Mouse (Mus musculus) forebrain, embryonic 11.5 days (tissue): ENCODE measurements around the gene Stxbp5. TPM values are rescaled to one million over a fixed set of nuclear protein-coding genes. Genes with fewer than 3 reads are reported as not detected.

Source experiments
- ATAC-seq: fragments of 200-750 bp; cut with Nextera tagmentation; replicated peaks from 2 replicates; pipeline ENCODE4 v1.8.0; 2017; ENCODE audit warnings: moderate TSS enrichment; ENCODE audit not compliant: low FRiP score
- DNase-seq: peaks from one replicate; pipeline ENCODE4 v3.0.0-alpha.2; 2017; ENCODE audit warnings: low spot score
- H3K27ac ChIP-seq: fragments of 300-500 bp; sonication (generic); 2 replicates; pipeline ENCODE4 v1.5.1; 2014; ENCODE audit warnings: low read depth, low read length
- H3K27me3 ChIP-seq: fragments of 300-500 bp; sonication (generic); 2 replicates; pipeline ENCODE4 v1.6.1; 2014; ENCODE audit warnings: mild to moderate bottlenecking, low read length, mixed read lengths; ENCODE audit not compliant: control insufficient read depth, insufficient read depth
- H3K36me3 ChIP-seq: fragments of 300-500 bp; sonication (generic); 2 replicates; pipeline ENCODE4 v1.6.1; 2014; ENCODE audit warnings: mild to moderate bottlenecking, low read length, moderate library complexity, mixed read lengths; ENCODE audit not compliant: control insufficient read depth, insufficient read depth
- H3K4me1 ChIP-seq: fragments of 300-500 bp; sonication (generic); replicated peaks from 2 replicates; pipeline ENCODE4 v1.6.1; 2014; ENCODE audit warnings: low read length, mixed read lengths; ENCODE audit not compliant: control insufficient read depth, insufficient read depth
- H3K4me2 ChIP-seq: fragments of 300-500 bp; sonication (generic); 2 replicates; pipeline ENCODE4 v1.6.1; 2014; ENCODE audit warnings: low read depth, mild to moderate bottlenecking, low read length, moderate library complexity, mixed read lengths; ENCODE audit not compliant: severe bottlenecking
- H3K4me3 ChIP-seq: fragments of 300-500 bp; sonication (generic); 2 replicates; pipeline ENCODE4 v1.5.1; 2014; ENCODE audit warnings: low read depth, low read length
- H3K9ac ChIP-seq: fragments of 300-500 bp; sonication (generic); 2 replicates; pipeline ENCODE4 v1.6.1; 2014; ENCODE audit warnings: low read length
- H3K9me3 ChIP-seq: fragments of 300-500 bp; sonication (generic); 2 replicates; pipeline ENCODE4 v1.6.1; 2016; ENCODE audit warnings: low read length, mixed read lengths; ENCODE audit not compliant: control insufficient read depth
- WGBS: fragments of 180-500 bp; shearing (Covaris S2); extraction: QIAGEN DNeasy Blood & Tissue Kit; methylation state at CpG from one replicate; pipeline ENCODE4 v1.1.7; 2014; 5-methylcytosine and 5-hydroxymethylcytosine counted together
- polyA plus RNA-seq: library from polyadenylated mRNA; unstranded; fragments of >200 nt; fragmentation: Nextera tagmentation; extraction: Ambion mirVana; gene quantifications from 2 replicates; pipeline ENCODE4 v1.2.1, GENCODE M21; 2014

Stxbp5 gene
- polyA plus RNA-seq, 1 experiment from 2014 or later: 5.8 TPM

DNA sequence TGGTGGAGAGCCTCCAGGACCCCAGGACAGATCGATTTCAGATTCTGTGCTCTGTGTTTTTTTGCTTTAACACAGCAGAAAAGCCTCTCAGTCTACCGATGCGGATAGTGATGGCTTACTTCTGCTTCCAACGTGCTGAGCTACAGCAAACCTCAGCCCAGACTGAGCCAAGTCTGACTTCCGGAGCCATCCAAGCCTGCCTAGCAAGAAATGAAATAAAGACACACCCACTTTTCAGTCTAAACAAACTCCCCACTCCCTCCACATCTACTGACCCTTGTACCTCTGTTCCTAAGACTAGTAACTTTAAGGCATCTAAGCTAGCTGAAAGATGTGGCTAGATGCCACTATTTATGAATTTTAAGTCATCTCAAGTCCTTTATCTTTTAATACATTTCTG lies 182.8 kb downstream of the Stxbp5 start:
- Histone ChIP-seq H3K27me3 (no peaks in the 10 kb centered on the region), H3K4me3 (no peak overlapping the region), H3K9ac (no peak overlapping the region), H3K27ac (no peak overlapping the region), H3K36me3 (no peaks in the 10 kb centered on the region), H3K9me3 (no peaks in the 10 kb centered on the region), H3K4me2 (no peak overlapping the region), H3K4me1 (no peaks in the 10 kb centered on the region)
- DNase-seq (no peak), ATAC-seq (no peak)
- WGBS: 88% methylated on average over 5 of the region's 5 CpGs

Other genes starting within 250 kb of the Stxbp5 start
- gene Samd5, start 225.9 kb downstream of the Stxbp5 start, polyA plus RNA-seq: 7.3 and 7.4 TPM in 2 replicates